Mouse (Mus musculus): ENCODE measurements around the gene Tcf3.

GRCm38 (mm10) chr10:80433513-80434232 is at the start of gene Tcf3:
- TF ChIP-seq POLR2A (IDR thresholded peaks at IDR 0.05; ENCODE audit: control insufficient read depth, extremely low read depth, insufficient read depth, low read length, poor library complexity) (peak; percentile 71), CTCF (IDR thresholded peaks at IDR 0.05; ENCODE audit: borderline replicate concordance, control insufficient read depth, extremely low read depth, insufficient read depth, low read length, poor library complexity) (no peak)

Data from thymus, adult 2 months (tissue).